15 mouse cellular contexts compared by ENCODE assay signal in genomic region chr8:116673966-116674805, GRCm38 (mm10). TPM values are rescaled to one million over a fixed set of nuclear protein-coding genes. Genes with fewer than 3 reads are reported as not detected.
DNase-seq lines count a peak whose midpoint lies in the region; ATAC-seq lines count a peak whose summit lies in the region.
"Had no signal": no experiment of that assay in that cellular context is flagged by ENCODE, and none has a peak within 500 bp of the region (broad histone marks: within the 10 kb centered on the region; RNA-seq: fewer than 3 reads in every experiment).

No protein-coding gene starts in this region.

- peak; percentile 70 for ATAC-seq in CD4-positive, CD25-positive, alpha-beta regulatory T cell, adult 4 months
- ATAC-seq: hindbrain, postnatal 0 days had no signal

- intact Hi-C loops in gastrocnemius, postnatal 36 days (cut with DNase I), result no loop called here

- peak; percentile 47 to 67 for DNase-seq in left cerebral cortex, adult 18-20 months (ENCODE audit: low spot score in 2 of 2)
- no peak for DNase-seq in left cerebral cortex, adult 11 months (ENCODE audit: low spot score)
- DNase-seq in T-cell, adult 2 months (ENCODE audit: low spot score), result peak; percentile 37
- DNase-seq in right cerebral cortex, postnatal 36 days (ENCODE audit: low spot score in 2 of 2), result peak; percentile 17 to 38
- no peak for DNase-seq in gastrocnemius, postnatal 36 days
- no peak for DNase-seq in urinary bladder, postnatal 25 days (ENCODE audit: low spot score)
- no peak for DNase-seq in adrenal gland, postnatal 4 days (ENCODE audit: low spot score in 2 of 2)
- DNase-seq: adrenal gland, postnatal 10 days; cerebellum, adult 11 months; gastrocnemius, postnatal 10 days; kidney, postnatal 14 days; lung, adult 18-20 months had no signal

RNA-seq across cellular contexts. Expression of gene Cdyl2, which starts 58.6 kb away (rescaled TPM):
- total RNA-seq in left cerebral cortex, adult 18-20 months (2021), result 10 to 100 TPM; 19.2 to 23.3 TPM
- polyA plus RNA-seq in CD4-positive, CD25-positive, alpha-beta regulatory T cell, adult 4 months (2017; shearing (Covaris generic)), result 10 to 100 TPM; 11.2 to 18.0 TPM
- 1 to 10 TPM; 2.1 to 2.8 TPM for total RNA-seq in gastrocnemius, postnatal 36 days (2021)
- 10 to 100 TPM; 10.1 to 10.9 TPM for total RNA-seq in adrenal gland, postnatal 4 days (2021)
- total RNA-seq: MEL had no signal

Comparison
In these comparisons a context has a peak if more than half of its experiments do, and no peak if none do; other contexts are left out.
1. DNase-seq: peak in left cerebral cortex, adult 18-20 months (2 of 2), T-cell, adult 2 months (single experiment) and right cerebral cortex, postnatal 36 days (2 of 2); none in left cerebral cortex, adult 11 months (single experiment), gastrocnemius, postnatal 36 days (0 of 2), urinary bladder, postnatal 25 days (single experiment) and adrenal gland, postnatal 4 days (0 of 2).